Mouse (Mus musculus) forebrain, postnatal 0 days (tissue): ENCODE measurements around the gene Mamdc2. TPM values are rescaled to one million over a fixed set of nuclear protein-coding genes. Genes with fewer than 3 reads are reported as not detected.

Experiments used
- ATAC-seq: fragments of 200-750 bp; cut with Nextera tagmentation; 2 replicates; pipeline ENCODE4 v1.8.0; 2017; ENCODE audit warnings: mild to moderate bottlenecking, moderate library complexity
- DNase-seq: peaks from one replicate; pipeline ENCODE4 v3.0.0-alpha.2; 2015
- H3K27ac ChIP-seq: fragments of 300-500 bp; sonication (generic); 2 replicates; pipeline ENCODE4 v1.5.1; 2014; ENCODE audit warnings: low read depth, mild to moderate bottlenecking, antibody characterized with exemption, low read length, moderate library complexity, mixed read lengths
- H3K27me3 ChIP-seq: fragments of 300-500 bp; sonication (generic); 2 replicates; pipeline ENCODE4 v1.6.1; 2014; ENCODE audit warnings: mild to moderate bottlenecking, low read length, mixed read lengths; ENCODE audit not compliant: insufficient read depth
- H3K36me3 ChIP-seq: fragments of 300-500 bp; sonication (generic); 2 replicates; pipeline ENCODE4 v1.6.1; 2014; ENCODE audit warnings: mild to moderate bottlenecking, moderate library complexity; ENCODE audit not compliant: insufficient read depth
- H3K4me1 ChIP-seq: fragments of 300-500 bp; sonication (generic); 2 replicates; pipeline ENCODE4 v1.6.1; 2014; ENCODE audit warnings: antibody characterized with exemption; ENCODE audit not compliant: insufficient read depth
- H3K4me2 ChIP-seq: fragments of 300-500 bp; sonication (generic); 2 replicates; pipeline ENCODE4 v1.6.1; 2014; ENCODE audit warnings: low read depth, mild to moderate bottlenecking, moderate library complexity
- H3K4me3 ChIP-seq: fragments of 300-500 bp; sonication (generic); 2 replicates; pipeline ENCODE4 v1.5.1; 2014; ENCODE audit warnings: low read depth, low read length, mixed read lengths
- H3K9ac ChIP-seq: fragments of 300-500 bp; sonication (generic); 2 replicates; pipeline ENCODE4 v1.6.1; 2014; ENCODE audit warnings: mild to moderate bottlenecking
- H3K9me3 ChIP-seq: fragments of 300-500 bp; sonication (generic); 2 replicates; pipeline ENCODE4 v1.6.1; 2016; ENCODE audit warnings: low read length
- CTCF ChIP-seq: sonication (generic); IDR thresholded peaks from 2 replicates; pipeline ENCODE4 v1.5.1; 2016; ENCODE audit warnings: antibody characterized with exemption, control low read depth, low read depth
- WGBS: fragments of 180-500 bp; shearing (Covaris S2); extraction: QIAGEN DNeasy Blood & Tissue Kit; methylation state at CpG from one replicate; pipeline ENCODE4 v1.1.7; 2014; 5-methylcytosine and 5-hydroxymethylcytosine counted together
- polyA plus RNA-seq: library from polyadenylated mRNA; unstranded; fragments of >200 nt; fragmentation: Nextera tagmentation; extraction: Ambion mirVana; gene quantifications from 2 replicates; pipeline ENCODE4 v1.2.1, GENCODE M21; 2015
- total RNA-seq: library from RNA; depleted of rRNA; stranded (reverse); fragments of >200 nt; gene quantifications from 2 replicates; pipeline ENCODE4 v1.2.3, GENCODE M21; 2014

The Mamdc2 gene
- total and polyA plus RNA-seq, 2 experiments from 2014 or later, result 2.7 to 4.2 TPM

DNA sequence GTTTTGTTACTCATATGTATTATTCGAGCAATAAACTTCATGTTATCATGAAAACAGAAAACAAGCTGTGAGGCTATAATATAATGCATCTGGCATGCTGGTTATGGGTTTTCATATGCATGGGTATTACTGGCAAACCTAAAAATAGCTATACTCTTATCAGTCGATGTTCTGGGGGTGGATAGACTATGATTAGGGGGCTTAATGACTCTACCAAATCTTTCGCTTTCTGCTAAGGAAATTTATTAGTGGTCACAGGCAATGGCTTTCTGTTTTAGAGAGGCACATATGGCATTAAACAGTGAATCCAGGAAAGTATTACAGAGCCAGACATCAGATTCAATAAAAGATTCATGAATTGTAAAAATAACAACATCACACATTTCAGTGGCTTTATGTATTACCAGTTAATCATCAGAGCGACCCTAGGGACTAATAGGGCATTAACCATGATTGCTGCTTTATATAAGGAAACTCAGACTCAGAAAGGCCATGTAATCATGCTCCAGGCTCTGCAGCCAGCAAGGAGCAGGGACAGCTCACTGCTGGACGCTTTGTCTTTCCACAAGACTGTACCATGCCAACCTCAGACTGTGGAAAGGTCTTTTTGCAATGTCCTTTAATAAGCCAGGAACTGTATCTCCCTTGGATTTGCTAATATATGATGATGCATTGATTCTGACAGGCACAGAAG, 130.8 kb downstream of the Mamdc2 start:
- H3K36me3 ChIP-seq, result no peaks in the 10 kb centered on the region
- no peak for ATAC-seq
- DNase-seq, result no peak
- H3K9me3 ChIP-seq, result no peaks in the 10 kb centered on the region
- no peak overlapping the region for H3K27ac ChIP-seq
- no peaks in the 10 kb centered on the region for H3K4me1 ChIP-seq
- no peak overlapping the region for H3K9ac ChIP-seq
- H3K4me3 ChIP-seq, result no peak overlapping the region
- no peak for TF ChIP-seq CTCF
- WGBS, result 66% methylated on average over 5 of the region's 5 CpGs
- no peak overlapping the region for H3K4me2 ChIP-seq
- no peaks in the 10 kb centered on the region for H3K27me3 ChIP-seq

DNA sequence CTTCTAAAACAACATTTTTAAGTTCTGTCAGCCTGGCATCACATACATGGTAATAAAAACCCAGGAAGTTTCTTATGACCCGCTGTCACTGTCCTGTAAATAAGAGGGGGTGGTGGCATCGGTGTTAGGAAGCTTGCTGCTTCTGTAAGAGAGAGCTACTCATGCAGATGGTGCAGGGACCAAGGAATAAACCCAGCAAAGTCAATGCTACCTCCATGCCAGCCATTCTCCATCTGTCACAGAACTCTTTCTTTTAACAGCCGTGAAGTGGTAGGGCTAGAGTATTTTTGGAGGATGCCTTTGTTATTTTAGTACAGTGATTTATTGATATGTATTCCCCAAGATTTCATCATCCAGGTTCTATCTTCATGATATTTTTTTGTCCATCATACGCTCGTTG, 131.4 kb downstream of the Mamdc2 start:
- 75% methylated on average over 5 of the region's 5 CpGs for WGBS
- no peak overlapping the region for H3K4me3 ChIP-seq
- H3K4me2 ChIP-seq, result no peak overlapping the region
- H3K27me3 ChIP-seq, result no peaks in the 10 kb centered on the region
- H3K27ac ChIP-seq, result no peak overlapping the region
- no peaks in the 10 kb centered on the region for H3K9me3 ChIP-seq
- ATAC-seq, result peak; percentile 45; the same call in 1 of the 2 replicates
- DNase-seq, result no peak
- no peaks in the 10 kb centered on the region for H3K4me1 ChIP-seq
- no peak overlapping the region for H3K9ac ChIP-seq
- TF ChIP-seq CTCF, result no peak
- H3K36me3 ChIP-seq, result no peaks in the 10 kb centered on the region

DNA sequence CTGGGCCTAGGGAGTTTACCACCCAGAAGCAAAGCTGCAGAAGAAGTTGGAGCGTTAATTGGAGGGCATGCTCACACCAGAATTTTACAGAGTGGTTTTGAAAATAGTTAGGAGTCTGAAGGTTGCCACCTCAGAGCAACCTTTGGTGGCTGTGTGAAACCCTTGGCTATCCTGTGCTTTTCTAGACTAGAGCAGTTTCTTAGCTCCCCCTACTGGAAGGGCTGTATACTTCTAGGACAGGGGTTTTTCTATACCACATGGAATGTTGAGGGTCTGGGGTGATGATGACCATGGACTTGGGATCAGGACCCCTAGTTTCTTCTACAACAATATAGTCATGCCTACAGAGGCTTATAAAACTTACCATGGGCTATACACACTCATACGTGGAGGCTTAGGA, 138.3 kb downstream of the Mamdc2 start:
- no peak overlapping the region for H3K27ac ChIP-seq
- DNase-seq (no peak), ATAC-seq (no peak)
- no peaks in the 10 kb centered on the region for H3K9me3 ChIP-seq
- no peaks in the 10 kb centered on the region for H3K27me3 ChIP-seq
- no peaks in the 10 kb centered on the region for H3K4me1 ChIP-seq
- H3K4me2 ChIP-seq, result no peak overlapping the region
- H3K9ac ChIP-seq, result no peak overlapping the region
- H3K36me3 ChIP-seq, result no peaks in the 10 kb centered on the region
- WGBS, result 77% methylated on average over 2 of the region's 2 CpGs
- no peak overlapping the region for H3K4me3 ChIP-seq
- peak; percentile 16; the same call in 1 of the 2 replicates for TF ChIP-seq CTCF

DNA sequence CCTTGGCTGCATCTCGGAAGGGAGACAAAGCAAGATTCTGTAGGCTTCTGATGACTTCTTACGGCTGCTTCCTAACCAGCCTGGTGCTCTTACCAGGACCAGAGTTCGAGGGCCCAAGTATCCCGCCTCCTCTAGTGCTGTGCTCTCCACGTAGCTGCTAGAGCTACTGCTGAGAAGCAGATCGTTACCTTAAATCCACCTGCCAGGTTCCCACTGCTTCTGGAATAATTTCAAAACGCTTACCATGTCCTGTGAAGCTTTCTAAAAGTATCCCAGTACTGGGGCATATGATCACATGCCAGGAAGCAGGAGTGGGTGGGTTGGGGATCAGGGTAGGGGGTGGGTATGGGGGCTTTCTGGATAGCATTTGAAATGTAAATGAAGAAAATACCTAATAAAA, 141.6 kb downstream of the Mamdc2 start:
- 81% methylated on average over 7 of the region's 7 CpGs for WGBS
- TF ChIP-seq CTCF, result no peak
- H3K36me3 ChIP-seq, result no peaks in the 10 kb centered on the region

DNA sequence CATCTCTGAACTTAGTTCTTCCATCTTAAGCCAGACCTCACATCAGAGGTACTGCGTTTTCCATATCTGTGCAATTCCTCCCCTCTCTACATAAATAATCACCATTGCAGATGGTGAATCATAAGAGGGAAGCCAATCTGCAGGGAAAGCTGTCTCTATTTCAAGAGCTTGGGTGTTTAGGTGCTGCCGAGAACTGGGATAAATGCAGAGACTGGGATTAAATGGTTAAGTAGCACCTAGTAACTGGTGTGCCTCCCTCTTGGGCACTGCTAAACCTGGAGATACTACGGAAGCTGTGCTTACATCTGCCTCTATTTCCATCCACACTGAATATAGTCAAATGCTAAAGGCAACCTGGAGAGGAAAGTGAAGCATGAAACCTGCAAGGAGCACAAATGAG, 148.3 kb downstream of the Mamdc2 start:
- Histone ChIP-seq H3K9ac (no peak overlapping the region), H3K9me3 (no peaks in the 10 kb centered on the region), H3K4me2 (no peak overlapping the region), H3K4me3 (no peak overlapping the region), H3K27me3 (no peaks in the 10 kb centered on the region), H3K36me3 (no peaks in the 10 kb centered on the region), H3K27ac (no peak overlapping the region), H3K4me1 (no peaks in the 10 kb centered on the region)
- 74% methylated on average over 3 of the region's 3 CpGs for WGBS
- DNase-seq (no peak), ATAC-seq (no peak)
- TF ChIP-seq CTCF, result no peak

More for the DNA sequence above, 141.6 kb downstream of the Mamdc2 start:
- Histone ChIP-seq H3K27me3 (no peaks in the 10 kb centered on the region), H3K4me3 (no peak overlapping the region), H3K9me3 (no peaks in the 10 kb centered on the region), H3K9ac (no peak overlapping the region), H3K27ac (no peak overlapping the region), H3K4me1 (no peaks in the 10 kb centered on the region), H3K4me2 (no peak overlapping the region)
- ATAC-seq (no peak), DNase-seq (no peak)

DNA sequence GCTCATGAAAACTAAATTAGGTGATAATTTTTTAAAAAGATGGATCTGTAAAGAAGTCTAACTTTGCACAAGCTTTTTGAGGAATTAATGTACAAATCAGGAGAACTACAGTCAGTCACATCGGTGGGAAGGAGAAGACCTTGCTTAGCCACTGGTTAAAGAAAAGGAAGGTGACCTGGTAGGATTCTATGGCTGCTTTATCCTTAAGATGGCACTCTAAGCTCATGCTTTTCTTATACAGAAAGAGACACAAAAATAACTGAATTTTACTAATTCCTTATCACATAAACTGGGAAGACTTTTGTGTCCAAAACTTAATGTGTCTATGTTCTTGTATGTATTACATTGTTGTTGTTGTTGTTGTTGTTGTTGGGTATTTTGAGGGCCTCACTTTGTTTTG, 149.3 kb downstream of the Mamdc2 start:
- peak; percentile 36 for DNase-seq
- WGBS, result 83% methylated on average over 1 of the region's 1 CpGs
- H3K4me1 ChIP-seq, result no peaks in the 10 kb centered on the region

DNA sequence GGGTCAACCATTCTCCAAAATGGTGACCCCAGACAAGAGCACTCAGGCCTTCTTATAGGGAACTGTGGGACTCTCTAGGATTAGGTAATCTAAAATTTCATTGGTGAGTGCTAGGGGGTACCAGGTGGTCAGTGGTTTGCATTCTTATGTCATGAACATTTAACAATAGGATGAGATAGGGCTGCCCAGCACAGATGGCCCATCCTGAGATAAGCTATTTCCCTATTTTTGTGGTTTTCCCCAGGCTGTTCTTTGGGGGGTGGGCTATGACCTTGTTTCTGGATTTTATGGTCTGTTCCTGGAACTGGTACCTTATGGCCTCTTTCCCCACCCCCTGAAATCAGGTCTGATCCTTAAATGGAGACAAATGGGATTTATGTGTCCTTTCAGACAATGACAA, 151.1 kb downstream of the Mamdc2 start:
- Histone ChIP-seq H3K36me3 (no peaks in the 10 kb centered on the region), H3K4me2 (no peak overlapping the region), H3K4me3 (no peak overlapping the region), H3K4me1 (no peaks in the 10 kb centered on the region), H3K9me3 (no peaks in the 10 kb centered on the region), H3K9ac (no peak overlapping the region), H3K27ac (no peak overlapping the region), H3K27me3 (no peaks in the 10 kb centered on the region)
- DNase-seq, result no peak
- ATAC-seq, result no peak
- no peak for TF ChIP-seq CTCF

More for the DNA sequence above, 149.3 kb downstream of the Mamdc2 start:
- no peak for ATAC-seq
- Histone ChIP-seq H3K27me3 (no peaks in the 10 kb centered on the region), H3K4me2 (no peak overlapping the region), H3K36me3 (no peaks in the 10 kb centered on the region), H3K27ac (no peak overlapping the region), H3K9me3 (no peaks in the 10 kb centered on the region), H3K4me3 (no peak overlapping the region), H3K9ac (no peak overlapping the region)
- peak; percentile 61 for TF ChIP-seq CTCF
